Mouse (Mus musculus): ENCODE measurements around the gene Xrcc2. TPM values are rescaled to one million over a fixed set of nuclear protein-coding genes. Genes with fewer than 3 reads are reported as not detected.

Xrcc2 gene
- polyA plus RNA-seq, 1 experiment from 2014 or later = 3.6 TPM

Other genes with a start within 250 kb of the Xrcc2 start
- 19.9 and 20.0 TPM in 2 replicates for gene Kmt2c, start 207.0 kb downstream of the Xrcc2 start, polyA plus RNA-seq (2014; fragmentation: Nextera tagmentation; extraction: Ambion mirVana)
- gene Cct8l1, start 189.8 kb downstream of the Xrcc2 start, polyA plus RNA-seq (2014; fragmentation: Nextera tagmentation; extraction: Ambion mirVana) = not detected in 2 replicates
- gene Actr3b, start 54.2 kb upstream of the Xrcc2 start, polyA plus RNA-seq (2014; fragmentation: Nextera tagmentation; extraction: Ambion mirVana) = 7.6 and 9.3 TPM in 2 replicates
- 0.15 and 0.29 TPM in 2 replicates for gene Gm21663, start 236.6 kb upstream of the Xrcc2 start, polyA plus RNA-seq (2014; fragmentation: Nextera tagmentation; extraction: Ambion mirVana)
- gene Gm21671, start 248.6 kb upstream of the Xrcc2 start, polyA plus RNA-seq (2014; fragmentation: Nextera tagmentation; extraction: Ambion mirVana) = 0.14 and 0.20 TPM in 2 replicates

Measured in embryonic facial prominence, embryonic 14.5 days (tissue).